Mouse (Mus musculus) thymus, adult 2 months (tissue): Measurements from ENCODE around the gene Hfe2. TPM values are rescaled to one million over a fixed set of nuclear protein-coding genes. Genes with fewer than 3 reads are reported as not detected.
A peak's percentile ranks its signal among the peaks of the same experiment; 100 is the strongest.

Experiments used
- DNase-seq: peaks from one replicate; pipeline ENCODE4 v3.0.0; 2021
- H3K27ac ChIP-seq: fragments of 200-500 bp; 2 replicates; pipeline ENCODE4 v1.5.1; 2012; ENCODE audit warnings: low read length, control low read depth; ENCODE audit not compliant: control insufficient read depth, insufficient read depth
- H3K27me3 ChIP-seq: fragments of 200-500 bp; 2 replicates; pipeline ENCODE4 v1.6.1; 2012; ENCODE audit warnings: mild to moderate bottlenecking, low read length, moderate library complexity, mixed read lengths; ENCODE audit not compliant: control insufficient read depth, insufficient read depth
- H3K36me3 ChIP-seq: fragments of 200-500 bp; 2 replicates; pipeline ENCODE4 v1.6.1; 2012; ENCODE audit warnings: mild to moderate bottlenecking, low read length, moderate library complexity; ENCODE audit not compliant: control insufficient read depth, insufficient read depth
- H3K4me1 ChIP-seq: fragments of 200-500 bp; replicated peaks from 2 replicates; pipeline ENCODE4 v1.6.1; 2012; ENCODE audit warnings: low read length; ENCODE audit not compliant: control insufficient read depth, insufficient read depth
- H3K4me3 ChIP-seq: fragments of 200-500 bp; 2 replicates; pipeline ENCODE4 v1.5.1; 2012; ENCODE audit warnings: mild to moderate bottlenecking, low read length, control low read depth, moderate library complexity; ENCODE audit not compliant: control insufficient read depth, insufficient read depth
- CTCF ChIP-seq: fragments of 200-500 bp; IDR thresholded peaks from 2 replicates; pipeline ENCODE4 v1.5.1; 2012; ENCODE audit warnings: mild to moderate bottlenecking, control low read depth, low read length, moderate library complexity, borderline replicate concordance; ENCODE audit not compliant: control insufficient read depth, poor library complexity, insufficient read depth; ENCODE audit errors: extremely low read depth
- POLR2A ChIP-seq: fragments of 200-500 bp; IDR thresholded peaks from 2 replicates; pipeline ENCODE4 v1.6.1; 2012; ENCODE audit warnings: mild to moderate bottlenecking, low read length, control low read depth, moderate library complexity; ENCODE audit not compliant: control insufficient read depth, poor library complexity, insufficient read depth; ENCODE audit errors: extremely low read depth
- WGBS: fragments of 180-500 bp; shearing (Covaris S2); methylation state at CpG from one replicate; pipeline ENCODE4 v1.1.7; 2018; 5-methylcytosine and 5-hydroxymethylcytosine counted together
- polyA plus RNA-seq: library from polyadenylated mRNA; depleted of rRNA; stranded (reverse); fragments of >200 nt; gene quantifications from 2 replicates; pipeline ENCODE4 v1.2.3, GENCODE M21; 2012

The Hfe2 gene
- polyA plus RNA-seq, 1 experiment = 10.4 TPM

- no peak for TF ChIP-seq CTCF
- TF ChIP-seq POLR2A = no peak
- no peak overlapping the region for H3K27ac ChIP-seq
- H3K4me3 ChIP-seq = no peak overlapping the region
- H3K27me3 ChIP-seq = no peaks in the 10 kb centered on the region
- no peak for DNase-seq
- H3K36me3 ChIP-seq = no peaks in the 10 kb centered on the region
- no peaks in the 10 kb centered on the region for H3K4me1 ChIP-seq
- WGBS = 59% methylated on average over 14 of the region's 14 CpGs
These were observed 16.5 kb downstream of the Hfe2 start for GRCm38 (mm10) chr3:96541328-96542078.

- Histone ChIP-seq H3K27me3 (no peaks in the 10 kb centered on the region), H3K4me1 (0 out of 2 replicates have a peak, but pooled peaks cover under 1% of the 10 kb centered on the region), H3K27ac (no peak overlapping the region), H3K4me3 (no peak overlapping the region), H3K36me3 (no peaks in the 10 kb centered on the region)
- no peak for DNase-seq
- TF ChIP-seq CTCF (no peak), POLR2A (no peak)
- 91% methylated on average over 8 of the region's 8 CpGs for WGBS
These were observed 17.6 kb downstream of the Hfe2 start for GRCm38 (mm10) chr3:96542554-96542953.

- no peak overlapping the region for H3K27ac ChIP-seq
- WGBS = 94% methylated on average over 11 of the region's 11 CpGs
- no peaks in the 10 kb centered on the region for H3K27me3 ChIP-seq
- 0 out of 2 replicates have a peak, but pooled peaks cover 2% of the 10 kb centered on the region for H3K4me1 ChIP-seq
- no peak for TF ChIP-seq POLR2A
- no peak for TF ChIP-seq CTCF
- no peaks in the 10 kb centered on the region for H3K36me3 ChIP-seq
- no peak overlapping the region for H3K4me3 ChIP-seq
- DNase-seq = no peak
These were observed 18.4 kb downstream of the Hfe2 start for GRCm38 (mm10) chr3:96543345-96543744.

- no peaks in the 10 kb centered on the region for H3K27me3 ChIP-seq
- no peak overlapping the region for H3K27ac ChIP-seq
- no peaks in the 10 kb centered on the region for H3K36me3 ChIP-seq
- H3K4me1 ChIP-seq = 0 out of 2 replicates have a peak, but pooled peaks cover 2% of the 10 kb centered on the region
- DNase-seq = no peak
- no peak overlapping the region for H3K4me3 ChIP-seq
- TF ChIP-seq POLR2A (no peak), CTCF (no peak)
- WGBS = 24% methylated on average over 1 of the region's 1 CpGs
These were observed 20.6 kb downstream of the Hfe2 start for GRCm38 (mm10) chr3:96545565-96545964.

GRCm38 (mm10) chr3:96546880-96547279 is 21.9 kb downstream of the Hfe2 start:
- peaks cover 4% of the 10 kb centered on the region; the same call in 1 of the 2 replicates for H3K4me1 ChIP-seq
- H3K27ac ChIP-seq = no peak overlapping the region
- H3K36me3 ChIP-seq = no peaks in the 10 kb centered on the region
- 64% methylated on average over 4 of the region's 4 CpGs for WGBS
- TF ChIP-seq POLR2A = no peak
- no peak for TF ChIP-seq CTCF
- no peak for DNase-seq
- no peaks in the 10 kb centered on the region for H3K27me3 ChIP-seq
- no peak overlapping the region for H3K4me3 ChIP-seq

- DNase-seq = peak; percentile 81
These were observed 22.5 kb downstream of the Hfe2 start for GRCm38 (mm10) chr3:96547389-96547960.

More at GRCm38 (mm10) chr3:96547389-96547960, 22.5 kb downstream of the Hfe2 start:
- WGBS = 18% methylated on average over 14 of the region's 14 CpGs
- H3K36me3 ChIP-seq = no peaks in the 10 kb centered on the region
- no peak overlapping the region for H3K4me3 ChIP-seq
- H3K4me1 ChIP-seq = peaks cover 4% of the 10 kb centered on the region; the same call in 1 of the 2 replicates
- TF ChIP-seq POLR2A (no peak), CTCF (no peak)
- H3K27ac ChIP-seq = no peak overlapping the region
- no peaks in the 10 kb centered on the region for H3K27me3 ChIP-seq
